Mouse (Mus musculus) midbrain, embryonic 13.5 days (tissue): ENCODE data around the gene Ddi1. TPM values are rescaled to one million over a fixed set of nuclear protein-coding genes. Genes with fewer than 3 reads are reported as not detected.

Source experiments
- ATAC-seq: fragments of 200-750 bp; cut with Nextera tagmentation; 2 replicates; pipeline ENCODE4 v1.8.0; 2017; ENCODE audit warnings: mild to moderate bottlenecking, moderate TSS enrichment, moderate library complexity
- H3K27ac ChIP-seq: fragments of 300-500 bp; sonication (generic); 2 replicates; pipeline ENCODE4 v1.5.1; 2015; ENCODE audit warnings: inconsistent platforms, mild to moderate bottlenecking, moderate library complexity
- H3K27me3 ChIP-seq: fragments of 300-500 bp; sonication (generic); 2 replicates; pipeline ENCODE4 v1.6.1; 2015; ENCODE audit warnings: mild to moderate bottlenecking, inconsistent platforms
- H3K36me3 ChIP-seq: fragments of 300-500 bp; sonication (generic); 2 replicates; pipeline ENCODE4 v1.6.1; 2015; ENCODE audit warnings: mild to moderate bottlenecking, inconsistent platforms
- H3K4me1 ChIP-seq: fragments of 300-500 bp; sonication (generic); replicated peaks from 2 replicates; pipeline ENCODE4 v1.6.1; 2015; ENCODE audit warnings: inconsistent platforms
- H3K4me2 ChIP-seq: fragments of 300-500 bp; sonication (generic); replicated peaks from 2 replicates; pipeline ENCODE4 v1.6.1; 2015; ENCODE audit warnings: moderate library complexity, mild to moderate bottlenecking, inconsistent platforms
- H3K4me3 ChIP-seq: fragments of 300-500 bp; sonication (generic); replicated peaks from 2 replicates; pipeline ENCODE4 v1.5.1; 2015; ENCODE audit warnings: mild to moderate bottlenecking, inconsistent platforms
- H3K9ac ChIP-seq: fragments of 300-500 bp; sonication (generic); replicated peaks from 2 replicates; pipeline ENCODE4 v1.6.1; 2015; ENCODE audit warnings: mild to moderate bottlenecking, inconsistent platforms
- H3K9me3 ChIP-seq: fragments of 300-500 bp; sonication (generic); 2 replicates; pipeline ENCODE4 v1.6.1; 2016; ENCODE audit warnings: mild to moderate bottlenecking, inconsistent platforms
- WGBS: fragments of 180-500 bp; shearing (Covaris S2); methylation state at CpG from one replicate; pipeline ENCODE4 v1.1.7; 2015; 5-methylcytosine and 5-hydroxymethylcytosine counted together
- polyA plus RNA-seq: library from polyadenylated mRNA; unstranded; fragments of >200 nt; fragmentation: Nextera tagmentation; extraction: Ambion mirVana; gene quantifications from 2 replicates; pipeline ENCODE4 v1.2.1, GENCODE M21; 2015

Ddi1 gene
- 0.03 TPM in 1 of 2 replicates, not detected in the other for polyA plus RNA-seq

DNA sequence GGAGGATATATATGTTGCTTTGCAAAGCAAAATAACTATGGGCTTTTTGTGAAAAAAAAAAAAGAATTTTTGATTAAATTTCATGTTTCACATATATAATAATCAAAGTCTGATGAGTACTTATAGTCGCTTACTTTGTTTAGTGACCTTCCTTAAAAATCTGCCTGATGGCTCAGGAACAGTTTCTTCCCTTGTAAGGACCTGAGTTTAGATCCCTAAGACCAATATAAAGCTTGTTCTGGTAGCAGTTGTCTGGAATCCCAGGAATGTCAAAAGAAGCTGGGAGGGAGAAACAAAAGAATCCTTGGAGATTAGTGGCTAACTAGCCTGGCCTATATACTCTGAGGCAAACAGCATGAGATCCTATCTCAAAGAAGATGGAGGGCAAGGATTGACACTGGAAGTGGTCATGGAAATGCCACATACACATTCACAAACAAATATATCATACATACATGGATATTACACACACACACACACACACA lies at the start of gene Ddi1:
Gene Ddi1, minus strand, starts transcription at position 51 of the 485 bp plus-strand sequence.
- no peaks in the 10 kb centered on the region for H3K27me3 ChIP-seq

GRCm38 (mm10) chr9:6317114-6317513 lies 47.5 kb upstream of the Ddi1 start:
- no peak for ATAC-seq
- Histone ChIP-seq H3K9me3 (no peaks in the 10 kb centered on the region), H3K27me3 (no peaks in the 10 kb centered on the region), H3K27ac (no peak overlapping the region), H3K4me2 (no peak overlapping the region), H3K4me1 (no peaks in the 10 kb centered on the region), H3K4me3 (no peak overlapping the region), H3K9ac (no peak overlapping the region), H3K36me3 (no peaks in the 10 kb centered on the region)
- 97% methylated on average over 1 of the region's 1 CpGs for WGBS

More for the DNA sequence above, at the start of gene Ddi1:
- 54% methylated on average over 1 of the region's 1 CpGs for WGBS
- Histone ChIP-seq H3K27ac (no peak within 1 kb of the TSS), H3K4me1 (no peaks in the 10 kb centered on the region), H3K4me3 (no peak within 1 kb of the TSS), H3K9ac (no peak within 1 kb of the TSS), H3K4me2 (no peak within 1 kb of the TSS), H3K9me3 (no peaks in the 10 kb centered on the region), H3K36me3 (no peaks in the 10 kb centered on the region)
- ATAC-seq, result no peak

DNA sequence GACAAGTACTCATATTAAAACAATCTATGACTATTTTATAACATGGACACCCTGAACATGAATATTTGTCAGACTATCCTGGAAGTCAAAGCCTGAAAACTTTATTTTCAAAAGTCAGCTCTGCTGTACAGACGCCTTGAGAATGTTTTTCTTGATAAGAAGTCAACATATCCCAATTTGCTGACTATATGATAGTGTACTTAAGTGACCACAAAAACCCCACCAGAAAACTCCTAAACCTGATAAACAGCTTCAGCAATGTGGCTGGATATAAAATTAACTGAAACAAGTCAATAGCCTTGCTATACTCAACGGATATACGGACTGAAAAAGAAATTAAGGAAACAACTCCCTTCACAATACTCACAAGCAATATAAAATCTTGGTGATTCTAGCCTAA lies 36.2 kb upstream of the Ddi1 start:
- 91% methylated on average over 3 of the region's 3 CpGs for WGBS

GRCm38 (mm10) chr9:6304590-6304989 lies 34.9 kb upstream of the Ddi1 start:
- Histone ChIP-seq H3K36me3 (no peaks in the 10 kb centered on the region), H3K9ac (no peak overlapping the region), H3K4me3 (no peak overlapping the region), H3K4me2 (no peak overlapping the region), H3K27me3 (no peaks in the 10 kb centered on the region), H3K9me3 (no peaks in the 10 kb centered on the region), H3K27ac (no peak overlapping the region), H3K4me1 (no peaks in the 10 kb centered on the region)
- WGBS, result 92% methylated on average over 3 of the region's 3 CpGs
- ATAC-seq, result no peak

More for the DNA sequence above, 36.2 kb upstream of the Ddi1 start:
- no peak overlapping the region for H3K4me2 ChIP-seq
- no peaks in the 10 kb centered on the region for H3K4me1 ChIP-seq
- H3K9me3 ChIP-seq, result no peaks in the 10 kb centered on the region
- no peak overlapping the region for H3K4me3 ChIP-seq
- no peak overlapping the region for H3K9ac ChIP-seq
- H3K27ac ChIP-seq, result no peak overlapping the region
- H3K36me3 ChIP-seq, result no peaks in the 10 kb centered on the region
- no peak for ATAC-seq
- no peaks in the 10 kb centered on the region for H3K27me3 ChIP-seq

DNA sequence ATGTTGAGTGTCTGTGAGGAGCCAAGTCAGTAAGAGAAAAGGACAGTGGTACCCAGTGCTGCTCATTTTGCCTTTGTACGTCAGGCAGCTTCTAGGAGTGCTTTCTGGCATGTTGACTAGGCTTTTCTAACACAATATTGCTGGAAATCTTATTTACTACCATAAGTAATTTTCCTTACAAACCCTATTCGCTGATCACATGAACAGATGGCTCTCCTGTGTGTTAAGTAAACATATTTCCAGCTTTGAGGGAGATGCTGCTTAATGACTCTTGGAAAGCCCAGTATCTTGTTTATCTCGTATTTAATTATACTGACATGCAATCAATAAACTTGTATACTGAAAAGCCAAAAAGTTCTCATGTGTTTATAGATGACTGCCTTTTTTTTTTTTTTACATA lies 32.4 kb upstream of the Ddi1 start:
- H3K27me3 ChIP-seq, result no peaks in the 10 kb centered on the region
- no peaks in the 10 kb centered on the region for H3K36me3 ChIP-seq
- no peak overlapping the region for H3K9ac ChIP-seq
- H3K4me3 ChIP-seq, result no peak overlapping the region
- no peaks in the 10 kb centered on the region for H3K9me3 ChIP-seq
- no peak overlapping the region for H3K4me2 ChIP-seq
- H3K27ac ChIP-seq, result no peak overlapping the region
- H3K4me1 ChIP-seq, result no peaks in the 10 kb centered on the region
- ATAC-seq, result no peak
- 81% methylated on average over 3 of the region's 3 CpGs for WGBS

GRCm38 (mm10) chr9:6298547-6298946 lies 28.9 kb upstream of the Ddi1 start:
- Histone ChIP-seq H3K9ac (no peak overlapping the region), H3K27me3 (no peaks in the 10 kb centered on the region), H3K9me3 (no peaks in the 10 kb centered on the region), H3K4me3 (no peak overlapping the region), H3K36me3 (no peaks in the 10 kb centered on the region), H3K27ac (no peak overlapping the region), H3K4me1 (no peaks in the 10 kb centered on the region), H3K4me2 (no peak overlapping the region)
- WGBS, result 94% methylated on average over 2 of the region's 2 CpGs
- no peak for ATAC-seq

- peak; percentile 74 for ATAC-seq
- H3K27me3 ChIP-seq, result no peaks in the 10 kb centered on the region
- H3K9ac ChIP-seq, result no peak overlapping the region
- no peaks in the 10 kb centered on the region for H3K36me3 ChIP-seq
- H3K9me3 ChIP-seq, result no peaks in the 10 kb centered on the region
- H3K4me3 ChIP-seq, result no peak overlapping the region
- 8% methylated on average over 2 of the region's 2 CpGs for WGBS
- no peak overlapping the region; the same call in 1 of the 2 replicates for H3K27ac ChIP-seq
- peaks cover 5% of the 10 kb centered on the region; the same call in 1 of the 2 replicates for H3K4me1 ChIP-seq
- H3K4me2 ChIP-seq, result no peak overlapping the region
Measured at GRCm38 (mm10) chr9:6289211-6289696, 19.6 kb upstream of the Ddi1 start.

DNA sequence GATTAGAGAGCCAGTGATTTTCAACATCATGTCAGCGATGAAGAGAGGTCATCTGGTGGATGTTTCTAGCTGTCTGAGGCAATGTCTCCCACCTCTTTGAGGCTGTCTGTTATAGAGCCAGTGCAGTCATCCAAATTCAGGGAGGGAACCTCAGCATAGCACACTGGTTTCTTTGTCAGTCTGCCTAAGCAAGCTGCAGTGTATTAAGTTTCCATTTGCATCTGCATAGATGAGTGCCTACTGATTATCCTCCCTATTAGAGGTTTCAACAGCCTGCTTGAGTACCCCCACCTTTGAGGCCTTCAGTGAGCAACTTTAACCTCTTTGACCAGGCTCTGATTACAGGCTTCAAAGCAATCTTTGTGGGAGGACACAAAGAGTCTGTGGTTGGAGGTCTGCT lies 17.1 kb upstream of the Ddi1 start:
- Histone ChIP-seq H3K4me1 (peaks cover 5% of the 10 kb centered on the region; the same call in 1 of the 2 replicates), H3K27ac (no peak overlapping the region), H3K4me2 (no peak overlapping the region), H3K9ac (no peak overlapping the region), H3K9me3 (no peaks in the 10 kb centered on the region), H3K36me3 (no peaks in the 10 kb centered on the region), H3K27me3 (no peaks in the 10 kb centered on the region), H3K4me3 (no peak overlapping the region)
- 46% methylated on average over 1 of the region's 1 CpGs for WGBS
- peak; percentile 69 for ATAC-seq

- Histone ChIP-seq H3K27me3 (no peaks in the 10 kb centered on the region), H3K4me1 (0 out of 2 replicates have a peak, but pooled peaks cover 4% of the 10 kb centered on the region), H3K9ac (no peak overlapping the region), H3K27ac (no peak overlapping the region), H3K4me2 (no peak overlapping the region), H3K36me3 (no peaks in the 10 kb centered on the region), H3K9me3 (no peaks in the 10 kb centered on the region), H3K4me3 (no peak overlapping the region)
- no peak for ATAC-seq
Measured at GRCm38 (mm10) chr9:6277526-6277925, 7.9 kb upstream of the Ddi1 start.

DNA sequence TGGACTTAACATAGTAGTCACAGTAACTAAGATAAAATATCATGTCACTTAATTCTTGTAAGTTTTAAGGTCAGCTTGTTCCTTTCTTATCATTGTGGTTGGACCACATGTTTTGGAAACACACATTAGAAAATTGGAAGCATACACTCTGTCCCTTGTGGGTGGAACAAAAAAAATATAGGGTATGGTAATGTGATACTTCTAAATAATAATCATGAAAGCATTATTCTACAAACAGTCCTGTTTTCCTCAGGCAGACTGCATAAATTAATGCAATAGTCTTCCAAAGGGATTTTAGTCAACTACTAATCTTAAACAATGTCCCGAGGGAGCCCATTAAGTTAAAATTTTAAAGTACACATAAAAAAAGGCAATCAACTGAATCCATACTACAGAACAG lies 6.7 kb upstream of the Ddi1 start:
- whole genome bisulfite sequencing, result 96% methylated on average over 1 of the region's 1 CpGs
- no peak overlapping the region for H3K27ac ChIP-seq
- no peak for ATAC-seq

DNA sequence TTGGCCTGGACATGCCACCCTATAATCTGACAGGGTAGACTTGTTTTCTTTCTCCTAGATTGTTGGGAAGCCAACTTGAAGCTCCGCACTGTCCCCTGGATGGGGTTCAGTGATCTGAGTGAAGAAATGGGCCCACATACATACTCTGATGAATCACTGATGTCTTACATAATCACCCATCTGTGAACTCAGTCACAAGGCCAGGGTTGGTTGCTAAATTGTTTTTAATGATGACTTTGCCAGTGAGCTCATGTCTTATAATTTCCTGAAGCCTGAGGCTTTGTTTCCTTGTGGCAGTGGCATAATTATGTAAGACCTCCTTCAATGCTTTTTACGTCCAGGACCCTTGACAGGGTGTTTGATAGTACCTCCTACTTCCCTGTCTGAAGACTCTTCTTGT lies 4.8 kb downstream of the Ddi1 start:
- Histone ChIP-seq H3K9me3 (no peaks in the 10 kb centered on the region), H3K4me1 (no peaks in the 10 kb centered on the region), H3K36me3 (no peaks in the 10 kb centered on the region), H3K4me2 (no peak overlapping the region), H3K9ac (no peak overlapping the region), H3K27ac (no peak overlapping the region), H3K27me3 (no peaks in the 10 kb centered on the region), H3K4me3 (no peak overlapping the region)
- 81% methylated on average over 2 of the region's 2 CpGs for WGBS
- no peak for ATAC-seq

More for the DNA sequence above, 6.7 kb upstream of the Ddi1 start:
- no peaks in the 10 kb centered on the region for H3K9me3 ChIP-seq
- H3K4me1 ChIP-seq, result 0 out of 2 replicates have a peak, but pooled peaks cover 4% of the 10 kb centered on the region
- H3K4me2 ChIP-seq, result no peak overlapping the region
- no peaks in the 10 kb centered on the region for H3K27me3 ChIP-seq
- H3K36me3 ChIP-seq, result no peaks in the 10 kb centered on the region
- no peak overlapping the region for H3K9ac ChIP-seq
- no peak overlapping the region for H3K4me3 ChIP-seq

GRCm38 (mm10) chr9:6257072-6257471 lies 12.6 kb downstream of the Ddi1 start:
- no peak overlapping the region for H3K27ac ChIP-seq
- no peak for ATAC-seq

DNA sequence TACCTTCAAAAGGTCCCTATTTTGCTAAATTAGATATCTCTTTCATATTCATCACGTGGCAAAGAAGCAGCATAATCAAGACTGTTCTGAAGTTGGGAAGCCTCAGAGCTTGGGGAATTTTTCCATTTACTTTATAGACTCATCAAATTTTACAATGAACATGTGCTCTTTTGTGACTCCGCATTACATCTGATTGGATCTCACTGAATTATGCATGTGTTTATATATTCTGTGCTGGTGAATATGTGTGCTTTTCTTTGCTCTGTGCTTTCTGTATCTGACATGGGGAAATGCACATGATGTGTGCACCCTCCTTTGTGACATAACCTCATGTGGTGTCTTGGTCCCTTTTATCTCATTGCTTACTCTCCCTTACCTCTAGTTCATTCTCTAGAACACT lies 17.7 kb downstream of the Ddi1 start:
- H3K27ac ChIP-seq, result no peak overlapping the region
- H3K36me3 ChIP-seq, result no peaks in the 10 kb centered on the region
- no peak overlapping the region for H3K9ac ChIP-seq
- WGBS, result 76% methylated on average over 2 of the region's 2 CpGs
- H3K4me2 ChIP-seq, result no peak overlapping the region
- no peak for ATAC-seq
- H3K4me3 ChIP-seq, result no peak overlapping the region
- H3K27me3 ChIP-seq, result no peaks in the 10 kb centered on the region
- H3K9me3 ChIP-seq, result no peaks in the 10 kb centered on the region
- no peaks in the 10 kb centered on the region for H3K4me1 ChIP-seq

More at GRCm38 (mm10) chr9:6257072-6257471, 12.6 kb downstream of the Ddi1 start:
- H3K9me3 ChIP-seq, result no peaks in the 10 kb centered on the region
- H3K27me3 ChIP-seq, result no peaks in the 10 kb centered on the region
- no peak overlapping the region for H3K4me3 ChIP-seq
- H3K36me3 ChIP-seq, result no peaks in the 10 kb centered on the region
- no peak overlapping the region for H3K4me2 ChIP-seq
- H3K9ac ChIP-seq, result no peak overlapping the region
- H3K4me1 ChIP-seq, result no peaks in the 10 kb centered on the region
